ENCODE assay signal across 35 mouse cellular contexts in genomic region chr13:59733936-59734335, GRCm38 (mm10). TPM values are rescaled to one million over a fixed set of nuclear protein-coding genes. Genes with fewer than 3 reads are reported as not detected.
DNase-seq lines count a peak whose midpoint lies in the region; ATAC-seq and TF ChIP-seq lines count a peak whose summit lies in the region.
"Had no signal": no experiment of that assay in that cellular context is flagged by ENCODE, and none has a peak within 500 bp of the region (broad histone marks: within the 10 kb centered on the region; RNA-seq: fewer than 3 reads in every experiment).

No protein-coding gene starts in this region.

- no peaks in the 10 kb centered on the region for H3K36me3 ChIP-seq in liver, embryonic 12.5 days
- H3K36me3 ChIP-seq in liver, postnatal 0 days (replicated peaks; ENCODE audit: insufficient read depth, low read length) = no peaks in the 10 kb centered on the region
- H3K36me3 ChIP-seq in G1E (replicated peaks) = no peaks in the 10 kb centered on the region
- H3K36me3 ChIP-seq in liver, embryonic 16.5 days (ENCODE audit: control insufficient read depth, insufficient read depth) = no peaks in the 10 kb centered on the region
- H3K36me3 ChIP-seq: hindbrain, embryonic 12.5 days; limb, embryonic 13.5 days; midbrain, embryonic 13.5 days had no signal

- ATAC-seq in liver, embryonic 12.5 days = no peak
- ATAC-seq in liver, postnatal 0 days = no peak
- no peak for ATAC-seq in G1E (ENCODE audit: extremely low read depth, insufficient number of reproducible peaks, low FRiP score, poor library complexity, severe bottlenecking)
- ATAC-seq in liver, embryonic 16.5 days (ENCODE audit: low read depth) = no peak
- ATAC-seq: activated CD4-positive, CD25-positive, alpha-beta regulatory T cell, adult 4 months; forebrain, embryonic 13.5 days; midbrain, embryonic 13.5 days had no signal

- WGBS in liver, embryonic 12.5 days (ENCODE audit: insufficient replicate concordance) = 54% methylated on average over 4 of the region's 4 CpGs
- 82% methylated on average over 2 of the region's 4 CpGs for WGBS in liver, postnatal 0 days (ENCODE audit: insufficient replicate concordance)
- WGBS in liver, embryonic 16.5 days (ENCODE audit: insufficient replicate concordance) = 58% methylated on average over 2 of the region's 4 CpGs

- DNase-seq in liver, postnatal 0 days = no peak
- DNase-seq in G1E (ENCODE audit: low spot score) (no peak), ZHBTc4 (ENCODE audit: low read depth, low spot score) (peak; percentile 33)
- no peak for DNase-seq in neural tube, embryonic 10.5 days (ENCODE audit: extremely low spot score, low spot score)
- no peak for DNase-seq in ovary, postnatal 10 days (ENCODE audit: low spot score)
- DNase-seq: adrenal gland, adult 2 months; adrenal gland, postnatal 36 days; B cell, adult 2 months; cerebellum, adult 18-20 months; cerebellum, postnatal 10 days; gastrocnemius, postnatal 10 days; heart, postnatal 14 days; kidney, postnatal 36 days; lung, adult 2 months; lung, postnatal 10 days had no signal

- peaks cover 86% of the 10 kb centered on the region for H3K4me1 ChIP-seq in liver, embryonic 12.5 days
- H3K4me1 ChIP-seq in liver, postnatal 0 days (ENCODE audit: insufficient read depth) = peaks cover 23% of the 10 kb centered on the region
- H3K4me1 ChIP-seq in G1E (ENCODE audit: insufficient read depth, low read depth, low read length) = peaks cover 64% of the 10 kb centered on the region
- H3K4me1 ChIP-seq in liver, embryonic 16.5 days (ENCODE audit: control insufficient read depth, low read depth, low read length) = peaks cover 47% of the 10 kb centered on the region
- H3K4me1 ChIP-seq: forebrain, embryonic 13.5 days; hindbrain, embryonic 12.5 days; limb, embryonic 13.5 days; midbrain, embryonic 13.5 days had no signal

- H3K27me3 ChIP-seq in liver, embryonic 12.5 days (replicated peaks) = 0 out of 2 replicates have a peak, but pooled peaks cover 7% of the 10 kb centered on the region
- H3K27me3 ChIP-seq in liver, postnatal 0 days (ENCODE audit: insufficient read depth, low read length) = peaks cover 3% of the 10 kb centered on the region; the same call in 1 of the 2 replicates
- no peaks in the 10 kb centered on the region; the same call in 1 of the 2 replicates for H3K27me3 ChIP-seq in G1E (ENCODE audit: insufficient read depth, low read length)
- no peaks in the 10 kb centered on the region for H3K27me3 ChIP-seq in liver, embryonic 16.5 days (ENCODE audit: control insufficient read depth, insufficient read depth, low read depth, low read length)
- H3K27me3 ChIP-seq: forebrain, embryonic 13.5 days; midbrain, embryonic 13.5 days had no signal

- peak overlapping the region; percentile 58 for H3K27ac ChIP-seq in liver, embryonic 12.5 days
- no peak overlapping the region for H3K27ac ChIP-seq in liver, postnatal 0 days (ENCODE audit: low read depth)
- H3K27ac ChIP-seq in liver, embryonic 16.5 days (ENCODE audit: low read length) = 0 out of 2 replicates have a peak overlapping the region, but pooled peaks have one; percentile 37
- H3K27ac ChIP-seq: forebrain, embryonic 13.5 days; hindbrain, embryonic 12.5 days; layer of hippocampus, adult 2 months; limb, embryonic 13.5 days; macrophage; midbrain, embryonic 13.5 days had no signal

- peak overlapping the region; percentile 50 for H3K4me2 ChIP-seq in liver, embryonic 12.5 days
- H3K4me2 ChIP-seq in liver, postnatal 0 days (ENCODE audit: low read depth, low read length) = no peak overlapping the region
- peak overlapping the region; percentile 35 for H3K4me2 ChIP-seq in liver, embryonic 16.5 days (ENCODE audit: low read depth, low read length)
- H3K4me2 ChIP-seq: forebrain, embryonic 13.5 days; hindbrain, embryonic 12.5 days; limb, embryonic 13.5 days; midbrain, embryonic 13.5 days had no signal

- no peak overlapping the region for H3K9ac ChIP-seq in liver, embryonic 12.5 days
- H3K9ac ChIP-seq in liver, postnatal 0 days (replicated peaks) = no peak overlapping the region
- no peak overlapping the region for H3K9ac ChIP-seq in liver, embryonic 16.5 days (ENCODE audit: low read depth, low read length)
- H3K9ac ChIP-seq: forebrain, embryonic 13.5 days; hindbrain, embryonic 12.5 days; limb, embryonic 13.5 days; midbrain, embryonic 13.5 days had no signal

- no peak for TF ChIP-seq EP300 in liver, postnatal 0 days (IDR thresholded peaks at IDR 0.05; ENCODE audit: low read depth)

- no peak overlapping the region for H3K4me3 ChIP-seq in liver, embryonic 12.5 days
- no peak overlapping the region for H3K4me3 ChIP-seq in liver, postnatal 0 days (ENCODE audit: low read depth, low read length)
- peak overlapping the region; percentile 45; the same call in 1 of the 2 replicates for H3K4me3 ChIP-seq in G1E (ENCODE audit: low read depth, low read length)
- no peak overlapping the region for H3K4me3 ChIP-seq in liver, embryonic 16.5 days (ENCODE audit: low read depth, low read length)
- H3K4me3 ChIP-seq: forebrain, embryonic 13.5 days; hindbrain, embryonic 12.5 days; layer of hippocampus, adult 2 months; limb, embryonic 13.5 days; midbrain, embryonic 13.5 days had no signal

- H3K9me3 ChIP-seq in liver, embryonic 12.5 days (replicated peaks) = no peaks in the 10 kb centered on the region
- H3K9me3 ChIP-seq in liver, postnatal 0 days (ENCODE audit: low read length) = no peaks in the 10 kb centered on the region
- H3K9me3 ChIP-seq in G1E (replicated peaks) = no peaks in the 10 kb centered on the region
- no peaks in the 10 kb centered on the region for H3K9me3 ChIP-seq in liver, embryonic 16.5 days (replicated peaks; ENCODE audit: control insufficient read depth, low read length)
- H3K9me3 ChIP-seq: forebrain, embryonic 13.5 days; hindbrain, embryonic 12.5 days; limb, embryonic 13.5 days; midbrain, embryonic 13.5 days had no signal

- no peak for TF ChIP-seq CTCF in liver, postnatal 0 days (IDR thresholded peaks at IDR 0.05; ENCODE audit: low read depth)
- no peak for TF ChIP-seq CTCF in G1E (IDR thresholded peaks at IDR 0.05; ENCODE audit: low read depth, low read length)

RNA-seq across cellular contexts. Expression of gene Spata31d1d, which starts 2.4 kb away (rescaled TPM):
- polyA plus RNA-seq in liver, embryonic 12.5 days (2016; fragmentation: Nextera tagmentation; extraction: Ambion mirVana) = not detected in 2 replicates
- not detected in 2 replicates for polyA plus RNA-seq in liver, postnatal 0 days (2015; fragmentation: Nextera tagmentation; extraction: Ambion mirVana)
- total RNA-seq in G1E (2014; fragmentation: Nextera tagmentation) (not detected in 2 replicates), G1E (2017) (0.05 TPM in 1 of 2 replicates, not detected in the other)
- polyA plus RNA-seq in G1E (2012) = not detected in 2 replicates
- 0.02 TPM in 1 of 2 replicates, not detected in the other for polyA plus RNA-seq in liver, embryonic 16.5 days (2015; fragmentation: Nextera tagmentation; extraction: Ambion mirVana)
- total RNA-seq: adrenal gland, adult 2 months; adrenal gland, postnatal 36 days; common myeloid progenitor, adult 5-6 weeks; gastrocnemius, postnatal 10 days; heart, postnatal 14 days; layer of hippocampus, adult 2 months; layer of hippocampus, postnatal 14 days; left cerebral cortex, adult 8-10 months; left cerebral cortex, postnatal 36 days; monocyte, adult 5-6 weeks had no signal
- polyA plus RNA-seq: activated CD4-positive, CD25-positive, alpha-beta regulatory T cell, adult 4 months; adrenal gland, adult 2 months; embryonic facial prominence, embryonic 14.5 days; forebrain, embryonic 13.5 days; heart, embryonic 14.5 days; hindbrain, embryonic 12.5 days; kidney, adult 2 months; kidney, embryonic 16.5 days; limb, embryonic 13.5 days; lung, adult 2 months; macrophage; midbrain, embryonic 13.5 days; urinary bladder, adult 2 months had no signal

RNA-seq across cellular contexts. Expression of gene 1700014D04Rik, which starts 12.6 kb away (rescaled TPM):
- polyA plus RNA-seq in liver, embryonic 12.5 days (2016; fragmentation: Nextera tagmentation; extraction: Ambion mirVana) = not detected in 2 replicates
- polyA plus RNA-seq in liver, postnatal 0 days (2015; fragmentation: Nextera tagmentation; extraction: Ambion mirVana) = not detected in 2 replicates
- total RNA-seq in G1E (2014; fragmentation: Nextera tagmentation) = not detected in 2 replicates
- total RNA-seq in G1E (2017) = 0.06 and 0.11 TPM in 2 replicates
- polyA plus RNA-seq in G1E (2012) = not detected in 2 replicates
- polyA plus RNA-seq in liver, embryonic 16.5 days (2015; fragmentation: Nextera tagmentation; extraction: Ambion mirVana) = not detected in 2 replicates
- total RNA-seq: adrenal gland, adult 2 months; gastrocnemius, postnatal 10 days; heart, postnatal 14 days; monocyte, adult 5-6 weeks had no signal
- polyA plus RNA-seq: activated CD4-positive, CD25-positive, alpha-beta regulatory T cell, adult 4 months; adrenal gland, adult 2 months; embryonic facial prominence, embryonic 14.5 days; forebrain, embryonic 13.5 days; heart, embryonic 14.5 days; hindbrain, embryonic 12.5 days; kidney, embryonic 16.5 days; macrophage; urinary bladder, adult 2 months had no signal

RNA-seq across cellular contexts. Expression of gene Spata31d1b, which starts 21.9 kb away (rescaled TPM):
- not detected in 2 replicates for polyA plus RNA-seq in liver, embryonic 12.5 days (2016; fragmentation: Nextera tagmentation; extraction: Ambion mirVana)
- not detected in 2 replicates for polyA plus RNA-seq in liver, postnatal 0 days (2015; fragmentation: Nextera tagmentation; extraction: Ambion mirVana)
- total RNA-seq in G1E (2014; fragmentation: Nextera tagmentation) (not detected in 2 replicates), G1E (2017) (0.06 and 0.22 TPM in 2 replicates)
- polyA plus RNA-seq in G1E (2012) = not detected in 2 replicates
- not detected in 2 replicates for polyA plus RNA-seq in liver, embryonic 16.5 days (2015; fragmentation: Nextera tagmentation; extraction: Ambion mirVana)
- total RNA-seq: adrenal gland, adult 2 months; adrenal gland, postnatal 36 days; common myeloid progenitor, adult 5-6 weeks; gastrocnemius, postnatal 10 days; heart, postnatal 14 days; left cerebral cortex, postnatal 36 days; megakaryocyte-erythroid progenitor cell, adult 5-6 weeks had no signal
- polyA plus RNA-seq: activated CD4-positive, CD25-positive, alpha-beta regulatory T cell, adult 4 months; adrenal gland, adult 2 months; forebrain, embryonic 13.5 days; heart, embryonic 14.5 days; hindbrain, embryonic 12.5 days; kidney, embryonic 16.5 days; limb, embryonic 13.5 days; lung, adult 2 months; macrophage; midbrain, embryonic 13.5 days; urinary bladder, adult 2 months had no signal

RNA-seq across cellular contexts. Expression of gene Spata31d1a, which starts 23.8 kb away (rescaled TPM):
- polyA plus RNA-seq in liver, embryonic 12.5 days (2016; fragmentation: Nextera tagmentation; extraction: Ambion mirVana) = 0.05 TPM in 1 of 2 replicates, not detected in the other
- 0.02 and 0.15 TPM in 2 replicates for polyA plus RNA-seq in liver, postnatal 0 days (2015; fragmentation: Nextera tagmentation; extraction: Ambion mirVana)
- total RNA-seq in G1E (2014; fragmentation: Nextera tagmentation) = not detected in 2 replicates
- total RNA-seq in G1E (2017) = 0.05 and 0.12 TPM in 2 replicates
- not detected in 2 replicates for polyA plus RNA-seq in G1E (2012)
- polyA plus RNA-seq in liver, embryonic 16.5 days (2015; fragmentation: Nextera tagmentation; extraction: Ambion mirVana) = 0.12 TPM in 1 of 2 replicates, not detected in the other
- total RNA-seq: adrenal gland, adult 2 months; adrenal gland, postnatal 36 days; common myeloid progenitor, adult 5-6 weeks; gastrocnemius, postnatal 10 days; heart, postnatal 14 days; monocyte, adult 5-6 weeks had no signal
- polyA plus RNA-seq: activated CD4-positive, CD25-positive, alpha-beta regulatory T cell, adult 4 months; adrenal gland, adult 2 months; heart, embryonic 14.5 days; kidney, adult 2 months; kidney, embryonic 16.5 days; limb, embryonic 13.5 days; lung, adult 2 months; macrophage; urinary bladder, adult 2 months had no signal

RNA-seq across cellular contexts. Expression of gene Isca1, which starts 35.7 kb away (rescaled TPM):
- 216 and 223 TPM in 2 replicates for polyA plus RNA-seq in liver, embryonic 12.5 days (2016; fragmentation: Nextera tagmentation; extraction: Ambion mirVana)
- 135 and 137 TPM in 2 replicates for polyA plus RNA-seq in liver, postnatal 0 days (2015; fragmentation: Nextera tagmentation; extraction: Ambion mirVana)
- total RNA-seq in G1E (2014; fragmentation: Nextera tagmentation) (242 and 309 TPM in 2 replicates), G1E (2017) (75.9 and 85.8 TPM in 2 replicates)
- 57.0 and 69.2 TPM in 2 replicates for polyA plus RNA-seq in G1E (2012)
- polyA plus RNA-seq in liver, embryonic 16.5 days (2015; fragmentation: Nextera tagmentation; extraction: Ambion mirVana) = 224 and 231 TPM in 2 replicates
